Mouse (Mus musculus): ENCODE data around the gene Fstl5.
"Not testable (repeated sequence)": the region's sequence is repeated elsewhere in the genome, so short reads cannot be mapped to it uniquely, and the experiment has no call there.

Gene Fstl5

GRCm38 (mm10) chr3:76074060-76074707, at the start of gene Fstl5:
TSS of gene Fstl5 (plus strand) at chr3:76074270.
- DNase-seq = peak; percentile 19 to 74

GRCm38 (mm10) chr3:76025523-76025922, 48.5 kb upstream of the Fstl5 start:
- no peak for DNase-seq

GRCm38 (mm10) chr3:76051124-76051523, 22.9 kb upstream of the Fstl5 start:
- no peak for DNase-seq

- DNase-seq = no peak
Observed at GRCm38 (mm10) chr3:76061996-76062395, 12.1 kb upstream of the Fstl5 start.

- DNase-seq = peak in 1 of 2 experiments; percentile 59
Observed at GRCm38 (mm10) chr3:76067920-76068319, 6.2 kb upstream of the Fstl5 start.

- no peak for DNase-seq
Observed at GRCm38 (mm10) chr3:76072826-76073225, 1.2 kb upstream of the Fstl5 start.

- DNase-seq = no peak
Observed at GRCm38 (mm10) chr3:76140445-76140844, 66.4 kb downstream of the Fstl5 start.

- DNase-seq = no peak
Observed at GRCm38 (mm10) chr3:76147846-76148245, 73.8 kb downstream of the Fstl5 start.

- DNase-seq = no peak
Observed at GRCm38 (mm10) chr3:76238834-76239233, 164.8 kb downstream of the Fstl5 start.

- DNase-seq = no peak
Observed at GRCm38 (mm10) chr3:76251385-76251784, 177.3 kb downstream of the Fstl5 start.

GRCm38 (mm10) chr3:76292993-76293392, 218.9 kb downstream of the Fstl5 start:
- DNase-seq = no peak

- DNase-seq = no peak
Observed at GRCm38 (mm10) chr3:76294394-76294793, 220.3 kb downstream of the Fstl5 start.

GRCm38 (mm10) chr3:76301026-76301773, 227.1 kb downstream of the Fstl5 start:
- DNase-seq = no peak

GRCm38 (mm10) chr3:76316991-76317390, 242.9 kb downstream of the Fstl5 start:
- DNase-seq = no peak

GRCm38 (mm10) chr3:76319531-76319930, 245.5 kb downstream of the Fstl5 start:
- DNase-seq = no peak

- no peak for DNase-seq
Observed at GRCm38 (mm10) chr3:76322431-76322830, 248.4 kb downstream of the Fstl5 start.

- DNase-seq = no peak
Observed at GRCm38 (mm10) chr3:76336922-76337321, 262.9 kb downstream of the Fstl5 start.

GRCm38 (mm10) chr3:76367000-76367399, 292.9 kb downstream of the Fstl5 start:
- no peak for DNase-seq

GRCm38 (mm10) chr3:76369910-76370309, 295.8 kb downstream of the Fstl5 start:
- no peak for DNase-seq

- DNase-seq = no peak
Observed at GRCm38 (mm10) chr3:76428775-76429372, 354.8 kb downstream of the Fstl5 start.

GRCm38 (mm10) chr3:76467229-76467874, 393.3 kb downstream of the Fstl5 start:
- no peak for DNase-seq

GRCm38 (mm10) chr3:76468147-76468546, 394.1 kb downstream of the Fstl5 start:
- no peak for DNase-seq

- not testable (repeated sequence) for DNase-seq
Observed at GRCm38 (mm10) chr3:76507891-76508290, 433.8 kb downstream of the Fstl5 start.

Measured in kidney, postnatal 36 days (tissue).